Mouse (Mus musculus) telencephalon, adult 2 months (tissue): ENCODE measurements around the gene Arhgef38.

Experiments
- DNase-seq: peaks from one replicate; pipeline ENCODE4 v3.0.0-alpha.2; 2011; ENCODE audit warnings: low read depth, low spot score

Gene Arhgef38

DNA sequence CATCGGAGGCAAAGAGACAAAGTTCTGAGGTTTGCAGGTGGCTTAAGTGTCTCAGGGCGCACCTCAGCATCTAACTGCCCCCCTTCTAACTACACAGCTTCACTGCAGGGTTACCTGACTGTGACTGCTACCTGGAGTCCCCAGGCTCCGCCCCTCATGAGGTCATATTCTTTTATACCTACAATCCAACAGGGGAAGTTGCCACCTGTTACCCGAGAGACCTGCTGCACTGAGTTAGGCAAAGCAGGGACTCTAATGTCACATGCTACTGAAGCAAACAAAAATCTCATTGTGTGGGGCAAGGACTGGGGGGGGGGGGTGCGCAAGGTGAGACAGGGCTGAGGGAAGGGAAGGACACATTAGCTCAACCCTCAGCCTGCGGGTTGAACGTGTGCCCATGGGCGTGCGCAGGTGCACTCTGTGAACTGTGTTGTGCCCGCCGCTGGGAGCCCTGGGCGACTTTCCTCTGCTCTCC is at the start of gene Arhgef38:
Gene Arhgef38, minus strand, starts transcription at position 129 of the 475 bp plus-strand sequence.
- DNase-seq: no peak

DNA sequence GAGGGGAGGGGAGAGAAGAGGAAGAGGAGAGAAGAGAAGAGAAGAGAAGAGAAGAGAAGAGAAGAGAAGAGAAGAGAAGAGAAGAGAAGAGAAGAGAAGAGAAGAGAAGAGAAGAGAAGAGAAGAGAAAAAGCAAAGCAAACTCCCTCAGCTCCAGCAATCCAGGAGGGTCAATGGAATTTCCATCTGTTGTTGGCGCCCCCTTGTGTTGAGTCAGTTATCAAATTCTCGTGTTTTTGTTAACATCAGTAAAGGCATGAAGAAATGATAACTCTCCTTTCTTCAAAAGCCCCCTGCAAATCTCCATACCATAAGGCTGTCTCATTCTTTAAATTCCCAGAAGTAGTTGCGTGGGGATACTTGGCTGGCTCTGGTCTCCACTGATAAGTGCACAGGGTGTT is 37.1 kb upstream of the Arhgef38 start:
- peak; percentile 38 for DNase-seq

- no peak for DNase-seq
These were observed 24.1 kb upstream of the Arhgef38 start for GRCm38 (mm10) chr3:133258860-133259259.

DNA sequence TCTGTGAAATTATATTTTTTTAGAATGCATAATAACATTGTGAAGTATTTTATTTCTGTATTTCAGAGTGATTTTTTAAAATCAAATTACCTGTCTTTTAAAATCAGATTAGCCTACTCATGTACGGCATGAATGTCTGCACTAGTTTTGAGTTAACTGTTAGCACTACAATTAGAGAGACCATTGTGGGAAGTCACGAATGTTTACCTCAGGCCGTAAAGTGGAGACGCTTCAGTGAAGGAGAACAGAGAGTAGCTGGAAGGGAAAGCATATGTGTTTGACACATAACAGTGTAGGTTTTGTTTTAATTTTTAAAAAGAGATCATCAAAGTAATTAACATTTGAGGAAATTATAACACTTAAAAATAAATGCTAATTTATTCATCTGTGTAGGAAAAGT is 21.1 kb upstream of the Arhgef38 start:
- DNase-seq: no peak

DNA sequence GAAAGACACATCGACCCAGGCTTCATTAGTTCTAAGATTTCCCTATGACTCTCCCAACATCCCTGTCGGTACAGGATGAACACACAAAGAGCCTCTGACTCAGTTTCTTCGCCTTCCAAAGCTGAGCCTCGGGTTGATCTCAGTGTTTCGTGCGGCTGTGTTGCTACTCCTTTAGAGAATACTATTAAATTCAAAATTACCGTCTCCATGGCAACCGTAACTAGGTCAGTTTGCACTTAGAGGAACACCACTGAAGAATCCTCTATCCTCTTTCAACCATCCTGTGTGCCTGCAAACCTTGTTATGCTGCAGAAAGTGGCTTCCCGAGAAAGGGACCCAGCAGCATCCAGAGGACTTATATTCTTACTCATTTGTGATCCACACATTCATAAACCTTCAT is 9.3 kb upstream of the Arhgef38 start:
- peak; percentile 82 for DNase-seq

DNA sequence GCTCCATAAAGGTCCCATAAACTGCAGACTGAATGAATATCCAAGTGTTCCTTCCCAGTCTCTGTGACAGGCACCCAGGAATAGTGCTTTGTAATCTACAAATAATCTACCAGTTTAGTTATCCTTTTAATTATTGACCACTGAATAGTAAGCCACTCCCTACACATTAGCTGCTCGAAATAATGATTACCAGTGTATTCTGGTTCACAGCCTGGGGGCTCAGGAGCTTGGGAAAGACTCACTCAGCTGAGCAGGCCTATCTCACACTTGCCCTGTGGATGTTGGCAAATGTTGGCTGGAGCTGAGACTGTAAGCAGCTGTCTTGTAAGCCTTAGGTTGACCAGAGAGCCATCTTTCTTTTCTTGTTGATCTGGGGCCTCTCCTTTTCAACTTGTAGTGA is 7.2 kb upstream of the Arhgef38 start:
- no peak for DNase-seq

GRCm38 (mm10) chr3:133233993-133234392 is 756 bp downstream of the Arhgef38 start:
- DNase-seq: no peak

DNA sequence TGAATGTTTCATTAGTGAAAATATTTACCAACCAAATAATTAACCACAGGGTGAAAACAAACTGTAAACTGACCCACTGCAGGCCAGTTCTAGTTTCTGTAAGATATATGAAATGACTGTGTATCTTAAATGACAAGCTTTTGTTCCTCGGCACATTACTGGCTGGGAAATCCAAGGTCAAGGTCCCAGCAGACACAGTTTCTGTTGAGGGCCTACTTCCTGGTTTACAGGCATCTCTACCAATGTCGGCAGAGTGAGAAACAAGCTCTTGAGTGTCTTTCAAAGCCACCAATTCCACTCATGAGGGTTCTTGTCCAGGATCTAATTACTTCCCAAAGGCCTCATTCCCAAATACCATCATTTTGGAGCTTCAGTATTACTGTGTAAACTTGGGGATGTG is 4.3 kb downstream of the Arhgef38 start:
- DNase-seq: no peak

DNA sequence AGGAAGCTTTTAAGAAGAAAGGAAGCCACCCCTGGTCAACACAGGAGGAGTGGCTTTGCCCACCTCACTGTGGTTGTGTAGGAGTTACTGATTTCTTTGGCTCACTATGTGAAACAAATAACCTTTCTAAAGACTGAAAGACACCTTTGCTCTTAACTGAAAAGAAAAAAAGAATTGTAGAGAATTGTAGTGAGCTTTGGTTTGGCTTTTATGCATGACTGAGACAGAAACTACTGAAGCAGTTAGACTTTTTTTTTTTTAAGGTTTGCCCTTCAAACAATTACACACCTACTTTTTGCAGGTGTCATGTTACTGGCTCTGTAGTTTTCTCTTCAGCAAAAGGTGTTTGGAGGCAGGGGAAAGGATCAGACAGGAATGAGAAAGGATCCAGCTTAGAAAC is 5.2 kb downstream of the Arhgef38 start:
- no peak for DNase-seq

DNA sequence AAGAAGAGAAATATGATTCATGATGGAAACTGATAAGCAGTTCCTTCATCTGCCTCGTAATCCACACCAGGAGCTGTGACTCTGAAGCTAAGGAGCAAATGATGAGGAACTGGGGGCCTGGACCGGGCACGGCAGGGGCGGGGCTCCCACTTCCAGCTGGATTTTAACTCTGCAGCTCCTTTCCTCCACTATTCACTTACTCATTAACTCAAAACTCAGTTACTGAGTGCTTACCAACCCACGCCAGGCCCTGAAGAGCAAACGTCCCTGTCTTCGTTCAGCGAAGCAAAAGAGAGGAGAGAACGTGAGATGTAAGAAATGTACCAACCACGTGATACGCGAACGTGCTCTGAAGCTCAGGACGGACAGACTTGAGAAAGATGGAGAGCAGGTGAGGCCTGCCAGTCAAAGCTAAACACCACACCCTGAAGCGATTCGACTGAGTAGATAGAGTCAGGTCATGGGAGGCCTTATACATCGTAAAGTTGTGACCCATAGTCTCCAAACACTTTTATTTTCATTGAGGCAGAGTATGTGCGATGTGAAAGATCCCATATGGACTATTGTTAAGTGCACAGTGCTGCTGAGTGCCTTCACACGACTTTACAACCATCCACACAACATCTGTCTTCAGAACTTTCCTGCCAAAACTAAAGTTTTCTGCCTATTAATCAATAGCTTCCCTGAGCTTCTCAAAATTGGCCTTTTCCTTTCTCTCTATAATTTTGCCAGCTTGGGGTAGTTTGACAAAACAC is 7.3 kb downstream of the Arhgef38 start:
- DNase-seq: no peak

DNA sequence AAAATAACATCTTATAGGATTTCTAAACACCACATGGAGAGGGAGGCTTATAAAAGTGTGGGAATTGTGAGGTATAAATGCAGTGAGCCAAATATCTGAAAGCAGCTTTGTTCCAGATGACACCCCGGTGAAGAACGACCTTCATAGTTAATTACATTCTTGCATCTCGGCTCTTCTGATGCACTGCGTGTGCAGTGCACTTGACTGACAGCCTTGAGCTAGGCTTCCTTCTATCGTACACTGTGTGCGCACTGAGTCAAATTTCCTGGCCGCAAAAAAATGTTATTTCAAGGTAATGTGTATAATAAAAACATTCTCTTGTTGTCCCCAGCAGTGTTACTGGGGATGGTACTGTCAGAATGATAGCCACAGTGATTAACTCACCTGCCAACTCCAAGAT is 16.2 kb downstream of the Arhgef38 start:
- DNase-seq: no peak

- no peak for DNase-seq
These were observed 19.4 kb downstream of the Arhgef38 start for GRCm38 (mm10) chr3:133215198-133215819.

GRCm38 (mm10) chr3:133213434-133214114 is 21.2 kb downstream of the Arhgef38 start:
- DNase-seq: no peak

DNA sequence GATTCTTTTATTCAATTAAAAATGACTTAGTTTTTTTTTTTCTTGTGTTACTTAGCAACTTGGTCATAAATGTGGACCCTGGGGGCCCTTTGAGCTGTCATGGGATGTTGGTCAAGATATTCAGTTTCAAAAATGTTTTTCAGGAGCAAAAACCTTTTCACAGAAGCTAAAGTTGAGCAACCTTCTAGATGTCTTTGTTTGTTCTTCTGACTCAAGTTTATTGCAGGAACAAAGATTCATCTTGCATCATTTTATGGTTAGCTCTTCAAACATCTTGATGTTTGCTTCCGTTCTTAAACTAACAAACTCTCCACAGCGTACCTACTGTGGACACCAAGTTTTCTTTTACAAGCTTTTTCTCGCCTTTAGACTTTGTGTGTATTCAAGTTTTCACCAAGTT is 23.4 kb downstream of the Arhgef38 start:
- no peak for DNase-seq

DNA sequence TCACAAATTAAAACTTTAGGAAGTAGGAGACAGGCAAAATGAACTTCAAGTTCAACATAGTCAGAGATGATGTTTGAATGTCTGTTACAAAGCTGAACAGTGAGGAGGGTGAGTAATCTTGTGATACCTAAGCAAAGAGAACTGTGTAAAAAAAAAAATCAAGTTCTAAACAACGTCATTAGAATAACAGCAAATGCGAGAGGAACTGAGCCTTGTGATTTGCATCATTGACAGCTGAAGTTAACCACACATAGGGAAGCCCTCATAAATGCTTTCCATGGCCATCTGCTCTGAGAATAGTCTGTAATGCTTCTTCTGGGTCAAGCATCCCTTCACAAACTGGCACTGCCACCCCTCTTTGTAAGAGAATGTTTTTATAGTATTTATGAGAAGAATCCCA is 31.0 kb downstream of the Arhgef38 start:
- no peak for DNase-seq

- DNase-seq: no peak
These were observed 32.6 kb downstream of the Arhgef38 start for GRCm38 (mm10) chr3:133202171-133202570.

DNA sequence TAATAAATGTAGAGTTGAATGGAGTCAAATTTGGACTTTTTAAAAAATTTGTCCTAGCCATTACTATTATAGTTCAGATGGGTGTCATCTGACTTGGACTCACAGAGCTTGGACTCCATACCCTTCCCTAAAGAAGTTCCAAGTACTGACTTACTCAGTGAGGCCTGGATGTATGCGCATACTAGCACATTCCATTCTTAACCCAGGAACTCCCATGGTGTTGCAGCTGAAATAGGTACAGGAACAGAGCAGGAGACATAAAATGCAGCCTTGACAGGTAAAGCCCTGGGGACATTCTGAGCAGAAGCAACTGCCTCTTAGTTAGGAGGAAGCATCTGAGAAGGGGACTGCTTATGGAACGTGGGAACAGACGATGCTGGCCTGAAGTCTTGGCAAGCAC is 45.8 kb downstream of the Arhgef38 start:
- no peak for DNase-seq

- no peak for DNase-seq
These were observed 47.2 kb downstream of the Arhgef38 start for GRCm38 (mm10) chr3:133187524-133187923.

DNA sequence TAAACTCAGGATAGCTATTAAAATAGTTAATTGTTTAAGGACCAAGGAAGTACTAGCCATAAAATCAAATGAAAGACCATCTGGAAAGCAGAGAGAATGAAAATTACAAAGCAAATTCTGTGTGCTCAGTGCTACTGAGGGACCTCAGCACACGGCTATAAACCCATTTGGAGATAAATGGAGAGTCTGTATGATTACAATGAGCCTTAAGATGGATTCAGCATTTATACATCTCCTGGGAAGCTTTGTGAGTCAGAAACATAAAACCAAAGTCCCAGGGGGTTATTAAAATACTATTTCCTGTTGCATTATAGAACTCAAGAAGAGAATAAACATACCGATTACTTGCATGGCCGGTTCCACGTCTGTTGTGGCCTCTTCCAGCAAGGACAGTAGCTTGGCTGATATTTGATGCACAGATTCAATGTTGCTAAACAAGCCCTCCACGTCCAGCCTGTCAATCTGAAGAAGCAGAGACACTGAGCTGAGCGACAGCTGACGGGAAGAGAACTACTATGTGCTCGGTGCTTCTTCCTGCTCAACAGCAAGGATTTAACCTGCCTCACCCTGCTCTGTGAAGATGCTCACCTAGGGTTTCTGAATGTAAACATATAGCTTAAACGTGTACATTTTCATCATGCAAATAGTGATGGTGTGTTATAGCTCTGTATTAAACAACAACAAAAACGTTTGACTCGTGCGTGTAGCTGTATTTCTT is 58.6 kb downstream of the Arhgef38 start:
- DNase-seq: no peak

DNA sequence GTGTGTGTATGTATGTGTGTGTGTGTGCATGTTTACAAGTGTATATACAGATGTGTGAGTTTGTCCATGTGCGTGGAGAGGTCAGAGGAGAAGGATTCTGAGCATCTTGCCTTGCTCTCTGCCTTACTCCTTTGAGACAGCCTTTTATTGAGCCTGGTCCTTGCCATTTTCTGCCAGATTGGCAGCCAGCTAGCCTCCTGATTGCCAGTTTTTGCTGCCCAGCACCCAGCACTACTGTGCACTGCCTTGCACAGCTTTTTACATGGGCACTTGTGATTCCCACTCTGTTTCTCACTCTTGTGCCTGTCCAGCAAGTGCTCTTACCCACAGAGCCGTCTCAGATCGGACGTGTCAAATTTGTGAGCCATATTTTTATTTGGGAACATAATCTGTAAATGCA is 62.5 kb downstream of the Arhgef38 start:
- no peak for DNase-seq

DNA sequence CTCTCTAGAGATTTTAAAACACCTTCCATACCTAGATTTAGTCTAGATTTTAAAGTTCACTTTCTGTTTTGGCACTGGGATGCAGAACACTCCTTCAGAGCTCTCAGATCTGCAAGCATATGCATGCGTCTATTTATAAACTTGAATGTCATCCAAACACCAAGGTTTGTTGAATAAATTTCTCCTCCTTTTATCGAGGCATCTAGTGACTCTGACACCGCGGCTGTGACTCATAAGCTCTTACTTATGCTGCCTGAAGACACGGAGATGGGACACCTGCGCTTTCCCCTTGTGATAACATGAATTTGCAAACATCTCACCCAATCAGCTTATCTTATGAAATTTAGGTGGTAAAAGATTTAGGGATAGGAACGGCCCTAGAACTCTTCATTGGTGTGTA is 65.0 kb downstream of the Arhgef38 start:
- DNase-seq: peak; percentile 91

DNA sequence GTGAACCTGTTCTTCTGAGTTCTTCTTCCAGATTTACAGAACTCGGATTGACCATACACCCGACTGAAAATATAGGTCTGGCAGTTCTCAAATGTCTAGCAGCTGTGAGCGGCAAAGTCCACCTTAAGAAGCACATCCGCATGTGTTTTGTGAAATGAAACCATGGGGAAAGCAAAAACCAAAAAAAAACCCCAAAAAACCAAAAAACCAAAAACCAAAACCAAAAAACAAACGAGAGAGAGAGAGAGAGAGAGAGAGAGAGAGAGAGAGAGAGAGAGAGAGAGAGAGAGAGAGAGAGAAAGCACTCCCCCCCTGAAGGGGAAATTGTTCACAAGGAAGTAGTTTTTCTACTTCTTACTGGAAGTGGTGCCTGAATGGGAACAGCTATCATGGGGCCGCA is 67.2 kb downstream of the Arhgef38 start:
- DNase-seq: no peak
